Mouse (Mus musculus): ENCODE data around the gene Gm10447.

The Gm10447 gene

GRCm38 (mm10) chr11:53478383-53479170 lies 21.7 kb upstream of the Gm10447 start:
- no peak for DNase-seq (ENCODE audit: low spot score)

GRCm38 (mm10) chr11:53477833-53478232 lies 20.9 kb upstream of the Gm10447 start:
- DNase-seq (ENCODE audit: low spot score) = no peak

- DNase-seq (ENCODE audit: low spot score) = no peak
These were observed 18.7 kb upstream of the Gm10447 start for GRCm38 (mm10) chr11:53475620-53476019.

- no peak for DNase-seq (ENCODE audit: low spot score)
These were observed 15.8 kb upstream of the Gm10447 start for GRCm38 (mm10) chr11:53472709-53473108.

- DNase-seq (ENCODE audit: low spot score) = peak; percentile 95
These were observed 13.2 kb upstream of the Gm10447 start, which contains the start of gene Gm9837 for GRCm38 (mm10) chr11:53469968-53470695. Gene Gm9837 (minus strand): TSS chr11:53470479.

- no peak for DNase-seq (ENCODE audit: low spot score)
These were observed 12.5 kb upstream of the Gm10447 start for GRCm38 (mm10) chr11:53469294-53469967.

GRCm38 (mm10) chr11:53466231-53466971 lies 9.5 kb upstream of the Gm10447 start:
- DNase-seq (ENCODE audit: low spot score) = peak; percentile 91

GRCm38 (mm10) chr11:53463551-53464424 lies 6.9 kb upstream of the Gm10447 start:
- DNase-seq (ENCODE audit: low spot score) = peak; percentile 54

GRCm38 (mm10) chr11:53461727-53462126 lies 4.8 kb upstream of the Gm10447 start:
- DNase-seq (ENCODE audit: low spot score) = no peak

- DNase-seq (ENCODE audit: low spot score) = no peak
These were observed 3.3 kb upstream of the Gm10447 start for GRCm38 (mm10) chr11:53460192-53460591.

- no peak for DNase-seq (ENCODE audit: low spot score)
These were observed 2.1 kb upstream of the Gm10447 start for GRCm38 (mm10) chr11:53458996-53459395.

GRCm38 (mm10) chr11:53457372-53457954 lies 553 bp upstream of the Gm10447 start:
- DNase-seq (ENCODE audit: low spot score) = no peak

GRCm38 (mm10) chr11:53453031-53453430 lies 3.9 kb downstream of the Gm10447 start:
- no peak for DNase-seq (ENCODE audit: low spot score)

GRCm38 (mm10) chr11:53452396-53452795 lies 4.5 kb downstream of the Gm10447 start:
- no peak for DNase-seq (ENCODE audit: low spot score)

- DNase-seq (ENCODE audit: low spot score) = no peak
These were observed 5.5 kb downstream of the Gm10447 start for GRCm38 (mm10) chr11:53451361-53451760.

GRCm38 (mm10) chr11:53450070-53450705 lies 6.7 kb downstream of the Gm10447 start:
- no peak for DNase-seq (ENCODE audit: low spot score)

- no peak for DNase-seq (ENCODE audit: low spot score)
These were observed 8.4 kb downstream of the Gm10447 start for GRCm38 (mm10) chr11:53448529-53448928.

- no peak for DNase-seq (ENCODE audit: low spot score)
These were observed 8.9 kb downstream of the Gm10447 start for GRCm38 (mm10) chr11:53447996-53448395.

- DNase-seq (ENCODE audit: low spot score) = no peak
These were observed 10.7 kb downstream of the Gm10447 start for GRCm38 (mm10) chr11:53446183-53446582.

- no peak for DNase-seq (ENCODE audit: low spot score)
These were observed 11.3 kb downstream of the Gm10447 start for GRCm38 (mm10) chr11:53445562-53445961.

Data from testis, postnatal 10 days (tissue).